Mouse (Mus musculus): ENCODE results near the gene Ppp1r14d.

GRCm38 (mm10) chr2:119263813-119264212 lies 34.1 kb upstream of the Ppp1r14d start:
- TF ChIP-seq CTCF (IDR thresholded peaks at IDR 0.05; ENCODE audit: low read depth) (no peak), EP300 (IDR thresholded peaks at IDR 0.05; ENCODE audit: low read depth) (no peak)
